Mouse (Mus musculus): Measurements from ENCODE around the gene Coro1a.
"Not testable (repeated sequence)": the region's sequence is repeated elsewhere in the genome, so short reads cannot be mapped to it uniquely, and the experiment has no call there.

The Coro1a gene

DNA sequence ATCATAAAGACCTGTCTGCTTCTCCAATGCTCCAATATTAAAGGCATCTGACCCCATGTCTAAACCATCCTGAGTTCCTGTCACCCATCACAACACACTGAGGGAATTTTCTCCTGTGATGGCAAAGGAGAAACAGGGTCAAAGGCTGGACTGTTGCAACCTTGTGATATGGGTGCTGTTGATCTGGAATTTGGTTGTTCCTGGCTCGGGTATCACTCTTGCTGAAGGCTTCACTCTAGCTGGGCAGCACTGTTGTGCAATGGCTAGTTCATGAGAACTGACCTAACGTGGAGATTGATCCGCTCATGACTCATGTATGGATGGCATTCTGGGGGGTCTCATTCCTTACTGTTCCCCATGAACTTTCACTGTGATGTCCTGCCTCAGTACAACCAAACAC is 18.6 kb downstream of the Coro1a start:
- no peak for DNase-seq (ENCODE audit: low spot score in 2 of 2)

- not testable (repeated sequence) for DNase-seq (ENCODE audit: low spot score in 2 of 2)
Measured at GRCm38 (mm10) chr7:126688156-126688555, 19.4 kb downstream of the Coro1a start.

DNA sequence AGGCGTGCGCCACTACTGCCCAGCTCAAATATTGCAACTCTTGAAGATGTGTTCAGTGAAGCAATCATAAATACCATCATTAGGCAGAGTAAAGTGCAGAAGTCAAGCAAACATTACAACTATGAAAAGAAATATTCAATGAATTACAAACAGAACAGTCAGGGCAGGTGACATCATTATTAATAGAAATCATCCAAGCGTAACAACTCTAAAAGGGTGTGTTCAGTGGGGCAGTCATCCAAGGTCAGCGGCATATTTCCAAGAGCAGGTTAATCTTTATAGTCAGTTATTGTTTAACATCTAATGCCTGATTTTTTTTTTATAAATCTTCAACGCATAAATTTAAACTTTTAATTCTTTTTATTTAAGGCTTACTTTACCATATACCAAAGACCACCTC is 26.4 kb downstream of the Coro1a start:
- no peak for DNase-seq (ENCODE audit: low spot score in 2 of 2)

DNA sequence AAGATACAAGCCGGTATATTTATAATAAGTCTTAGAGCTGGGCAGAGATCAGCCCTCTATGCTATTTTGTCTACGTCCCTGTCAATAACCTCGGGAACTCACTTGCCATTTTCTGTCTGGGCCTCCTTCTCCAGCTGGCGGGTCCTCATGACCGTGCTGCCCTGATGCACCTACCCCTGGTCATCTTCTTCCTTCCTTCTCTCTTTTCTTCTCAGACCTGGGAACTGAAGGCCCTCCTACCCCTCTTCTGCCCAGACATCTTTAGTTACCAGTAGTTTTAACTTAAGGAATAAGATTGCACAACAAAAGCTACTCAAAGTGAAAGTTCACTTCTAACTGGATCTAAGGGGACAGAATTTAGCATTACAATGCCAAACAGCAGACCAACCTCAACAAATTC is 27.9 kb downstream of the Coro1a start:
- no peak for DNase-seq (ENCODE audit: low spot score in 2 of 2)

GRCm38 (mm10) chr7:126678545-126679341 is 28.8 kb downstream of the Coro1a start:
- DNase-seq (ENCODE audit: low spot score in 2 of 2), result no peak

DNA sequence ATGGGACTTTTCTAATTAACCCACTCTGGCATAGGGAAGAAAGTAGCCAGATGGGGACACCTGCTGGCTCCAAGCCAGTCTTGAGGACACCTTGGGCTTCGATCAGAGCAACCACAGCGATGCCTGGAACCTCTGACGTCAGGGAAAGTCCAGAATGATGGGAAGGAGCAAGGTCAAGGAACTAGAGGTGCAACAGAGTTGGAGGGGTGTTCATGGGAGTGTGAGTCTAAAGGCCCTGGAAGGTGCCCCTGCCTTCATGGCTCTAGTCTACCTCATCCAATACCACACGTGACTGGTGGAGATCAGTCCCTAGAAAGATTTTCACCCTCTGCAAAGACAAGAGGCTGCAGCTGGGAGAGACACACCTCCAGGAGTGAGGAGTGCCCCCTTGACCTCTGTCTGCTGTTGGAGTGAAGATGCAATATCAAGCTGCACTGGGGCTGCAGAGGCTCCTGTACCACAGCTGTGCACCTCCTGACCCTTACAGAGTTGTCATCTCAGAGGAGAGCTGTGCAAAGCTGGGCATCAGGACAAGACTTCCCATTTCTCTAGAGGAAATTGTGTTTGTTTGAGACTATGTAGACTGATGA is 30.9 kb downstream of the Coro1a start:
- DNase-seq (ENCODE audit: low spot score in 2 of 2), result no peak

DNA sequence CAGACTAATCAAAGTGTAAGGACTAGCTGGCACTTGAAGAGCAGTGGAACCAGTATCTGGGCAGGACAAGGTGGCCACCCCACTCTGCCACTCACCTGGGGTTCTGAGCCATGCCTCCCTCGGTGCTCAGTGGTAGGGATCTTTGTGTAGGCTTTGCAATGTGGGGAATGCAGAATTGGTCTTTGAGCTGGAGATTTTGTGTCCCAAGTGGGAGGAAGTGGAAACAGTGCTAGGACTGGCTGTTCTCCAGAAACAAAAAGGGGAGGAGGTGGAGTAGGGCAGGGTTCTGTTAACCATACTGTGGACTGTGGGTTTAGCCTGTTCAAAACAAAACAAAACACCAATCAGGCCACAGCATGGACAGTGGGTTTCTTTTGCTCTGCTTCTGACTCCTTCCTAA is 31.4 kb downstream of the Coro1a start, which contains the start of gene Sult1a1:
Gene Sult1a1, minus strand, starts transcription at position 226 of the 400 bp plus-strand sequence.
- no peak for DNase-seq (ENCODE audit: low spot score in 2 of 2)

GRCm38 (mm10) chr7:126675104-126675503 is 32.5 kb downstream of the Coro1a start:
- DNase-seq (ENCODE audit: low spot score in 2 of 2), result no peak

- no peak for DNase-seq (ENCODE audit: low spot score in 2 of 2)
Measured at GRCm38 (mm10) chr7:126672111-126672510, 35.5 kb downstream of the Coro1a start.

DNA sequence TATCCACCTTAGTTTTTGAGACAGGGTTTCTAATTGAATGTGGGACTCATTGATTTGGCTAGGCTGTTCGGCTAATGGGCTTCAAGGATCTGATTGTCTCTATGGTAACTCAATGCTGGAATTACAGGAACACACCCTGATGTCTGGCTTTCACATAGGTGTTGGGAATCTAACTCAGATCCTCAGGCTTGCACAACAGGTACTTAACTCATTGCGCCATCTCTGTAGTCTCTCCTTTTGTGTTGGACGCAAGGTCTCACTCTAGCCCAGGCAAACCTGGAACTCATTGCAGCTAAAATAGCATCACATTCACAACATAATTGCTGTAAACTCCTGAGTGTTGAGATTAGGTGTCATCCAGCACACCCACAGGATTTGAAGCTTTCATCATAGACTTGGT is 37.4 kb downstream of the Coro1a start:
- no peak for DNase-seq (ENCODE audit: low spot score in 2 of 2)

GRCm38 (mm10) chr7:126668452-126668851 is 39.1 kb downstream of the Coro1a start:
- no peak for DNase-seq (ENCODE audit: low spot score in 2 of 2)

DNA sequence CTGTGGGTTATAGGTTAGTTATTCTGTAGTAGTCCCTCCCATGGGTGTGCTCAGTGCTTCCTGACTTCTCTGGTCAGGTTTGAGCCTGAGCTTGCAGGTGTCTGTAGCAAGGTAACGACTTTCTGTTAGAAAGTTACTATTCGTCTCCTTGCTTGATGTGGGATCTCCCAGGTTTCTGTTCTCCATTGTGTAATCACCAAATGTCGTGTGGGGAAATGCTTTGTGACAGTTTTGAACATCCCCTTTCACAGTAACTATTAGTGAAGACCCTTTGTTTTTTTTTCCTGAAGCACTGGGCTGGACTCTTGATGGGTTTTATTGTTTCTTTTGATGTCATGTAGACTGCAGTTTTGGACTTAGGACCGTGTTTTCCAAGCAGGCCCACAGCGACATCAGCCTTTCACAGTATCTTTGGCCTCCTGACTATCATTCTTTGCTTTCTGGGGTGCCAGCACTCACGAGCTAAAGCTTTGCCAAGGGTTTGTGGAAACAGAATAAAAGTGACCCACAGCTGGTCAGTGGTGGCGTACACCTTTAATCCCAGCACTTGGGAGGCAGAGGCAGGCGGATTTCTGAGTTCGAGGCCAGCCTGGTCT is 40.0 kb downstream of the Coro1a start:
- no peak for DNase-seq (ENCODE audit: low spot score in 2 of 2)

DNA sequence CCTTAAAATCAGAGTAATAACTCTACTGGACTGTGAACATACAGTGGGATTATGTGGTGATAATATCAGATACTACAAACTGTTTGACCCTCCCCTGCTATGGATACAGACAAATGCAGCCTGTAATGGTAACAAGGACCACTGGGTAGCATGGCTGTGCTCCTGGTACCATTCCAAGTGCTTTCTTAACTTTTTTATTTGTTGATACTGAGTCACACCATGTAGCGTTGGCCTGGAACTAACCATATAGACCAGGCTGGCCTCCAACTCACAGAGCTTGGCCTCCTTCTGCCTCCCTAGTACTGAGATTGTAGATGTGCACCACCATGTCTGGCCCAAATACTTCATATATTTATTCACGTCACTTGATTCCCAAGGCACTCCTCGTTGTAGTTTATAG is 42.3 kb downstream of the Coro1a start:
- DNase-seq (ENCODE audit: low spot score in 2 of 2), result no peak

DNA sequence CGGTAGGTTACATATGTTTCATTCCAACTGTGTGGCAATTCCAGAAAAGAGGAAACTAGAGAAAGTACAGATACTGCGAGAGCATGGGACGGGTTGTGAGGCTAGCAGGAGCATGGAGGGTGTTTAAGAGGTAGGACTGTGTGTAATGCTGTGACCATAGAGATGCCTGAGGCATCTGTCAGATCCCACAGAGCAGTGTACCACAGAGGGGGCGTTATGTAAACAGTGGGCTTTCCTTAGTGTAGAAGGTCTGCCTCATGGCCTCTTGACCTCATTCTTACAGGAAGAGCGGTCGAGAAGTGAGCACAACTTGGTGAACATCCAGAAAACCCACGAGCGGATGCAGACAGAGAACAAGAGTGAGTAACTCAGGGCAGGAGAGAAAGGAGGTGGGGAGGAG is 43.9 kb downstream of the Coro1a start:
- DNase-seq (ENCODE audit: low spot score in 2 of 2), result no peak

DNA sequence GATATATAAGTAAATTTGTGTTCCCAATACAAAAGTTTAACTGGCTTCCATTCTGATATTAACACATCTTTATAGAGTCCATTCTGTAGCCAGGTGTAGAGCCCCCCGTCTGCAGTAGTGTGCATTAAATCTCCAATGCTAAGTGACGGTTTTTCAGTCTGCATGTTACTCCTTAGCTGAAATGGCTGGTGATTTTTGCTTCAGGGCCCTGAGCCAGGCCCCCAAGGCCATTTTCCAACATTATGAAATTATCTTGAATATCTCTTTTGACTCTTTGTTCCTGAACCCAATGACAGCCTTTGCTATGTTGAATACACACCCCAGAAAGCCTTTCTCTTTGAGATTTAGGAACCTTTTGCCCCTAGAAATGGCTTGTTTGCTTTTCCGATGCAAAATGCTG is 47.8 kb downstream of the Coro1a start:
- DNase-seq (ENCODE audit: low spot score in 2 of 2), result no peak

GRCm38 (mm10) chr7:126657522-126657921 is 50.1 kb downstream of the Coro1a start:
- DNase-seq (ENCODE audit: low spot score in 2 of 2), result no peak

- DNase-seq (ENCODE audit: low spot score in 2 of 2), result no peak
Measured at GRCm38 (mm10) chr7:126655695-126656094, 51.9 kb downstream of the Coro1a start.

GRCm38 (mm10) chr7:126653991-126654390 is 53.6 kb downstream of the Coro1a start:
- DNase-seq (ENCODE audit: low spot score in 2 of 2), result no peak

- no peak for DNase-seq (ENCODE audit: low spot score in 2 of 2)
Measured at GRCm38 (mm10) chr7:126650852-126651251, 56.7 kb downstream of the Coro1a start.

Measured in urinary bladder, postnatal 4 days (tissue).